Mouse (Mus musculus) stomach, postnatal 0 days (tissue): ENCODE results near the gene Ces3a. TPM values are rescaled to one million over a fixed set of nuclear protein-coding genes. Genes with fewer than 3 reads are reported as not detected.

Source experiments
- ATAC-seq: fragments of 200-750 bp; cut with Nextera tagmentation; 2 replicates; pipeline ENCODE4 v1.8.0; 2017; ENCODE audit not compliant: low FRiP score, low TSS enrichment
- DNase-seq: peaks from one replicate; pipeline ENCODE4 v3.0.0-alpha.2; 2016; ENCODE audit warnings: low spot score
- H3K27ac ChIP-seq: fragments of 300-500 bp; sonication (generic); replicated peaks from 2 replicates; pipeline ENCODE4 v1.5.1; 2014; ENCODE audit warnings: mild to moderate bottlenecking, control low read depth
- H3K27me3 ChIP-seq: fragments of 300-500 bp; sonication (generic); 2 replicates; pipeline ENCODE4 v1.6.1; 2014; ENCODE audit warnings: low read length; ENCODE audit not compliant: control insufficient read depth, insufficient read depth
- H3K36me3 ChIP-seq: fragments of 300-500 bp; sonication (generic); 2 replicates; pipeline ENCODE4 v1.6.1; 2014; ENCODE audit warnings: low read length, mixed read lengths; ENCODE audit not compliant: control insufficient read depth, insufficient read depth
- H3K4me1 ChIP-seq: fragments of 300-500 bp; sonication (generic); replicated peaks from 2 replicates; pipeline ENCODE4 v1.6.1; 2014; ENCODE audit warnings: antibody characterized with exemption; ENCODE audit not compliant: control insufficient read depth, insufficient read depth
- H3K4me2 ChIP-seq: fragments of 300-500 bp; sonication (generic); replicated peaks from 2 replicates; pipeline ENCODE4 v1.6.1; 2014; ENCODE audit warnings: low read depth, mild to moderate bottlenecking, control low read depth, moderate library complexity
- H3K4me3 ChIP-seq: fragments of 300-500 bp; sonication (generic); 2 replicates; pipeline ENCODE4 v1.5.1; 2014; ENCODE audit warnings: low read depth, low read length, control low read depth
- H3K9ac ChIP-seq: fragments of 300-500 bp; sonication (generic); 2 replicates; pipeline ENCODE4 v1.6.1; 2014; ENCODE audit warnings: mild to moderate bottlenecking, low read length, control low read depth, mixed read lengths
- H3K9me3 ChIP-seq: fragments of 300-500 bp; sonication (generic); 2 replicates; pipeline ENCODE4 v1.6.1; 2016; ENCODE audit warnings: low read length; ENCODE audit not compliant: control insufficient read depth
- CTCF ChIP-seq: IDR thresholded peaks from 2 replicates; pipeline ENCODE4 v1.5.1; 2016; ENCODE audit warnings: antibody characterized with exemption, low read depth, mild to moderate bottlenecking, moderate library complexity
- EP300 ChIP-seq: optimal IDR thresholded peaks from 2 replicates; pipeline ENCODE3; 2016; ENCODE audit warnings: antibody characterized with exemption
- WGBS: fragments of 180-500 bp; shearing (Covaris S2); extraction: QIAGEN DNeasy Blood & Tissue Kit; methylation state at CpG from one replicate; pipeline ENCODE4 v1.1.7; 2014; 5-methylcytosine and 5-hydroxymethylcytosine counted together
- polyA plus RNA-seq: library from polyadenylated mRNA; unstranded; fragments of >200 nt; fragmentation: Nextera tagmentation; extraction: Ambion mirVana; gene quantifications from 2 replicates; pipeline ENCODE4 v1.2.1, GENCODE M21; 2015

Gene Ces3a
- polyA plus RNA-seq = 0.96 and 1.3 TPM in 2 replicates

DNA sequence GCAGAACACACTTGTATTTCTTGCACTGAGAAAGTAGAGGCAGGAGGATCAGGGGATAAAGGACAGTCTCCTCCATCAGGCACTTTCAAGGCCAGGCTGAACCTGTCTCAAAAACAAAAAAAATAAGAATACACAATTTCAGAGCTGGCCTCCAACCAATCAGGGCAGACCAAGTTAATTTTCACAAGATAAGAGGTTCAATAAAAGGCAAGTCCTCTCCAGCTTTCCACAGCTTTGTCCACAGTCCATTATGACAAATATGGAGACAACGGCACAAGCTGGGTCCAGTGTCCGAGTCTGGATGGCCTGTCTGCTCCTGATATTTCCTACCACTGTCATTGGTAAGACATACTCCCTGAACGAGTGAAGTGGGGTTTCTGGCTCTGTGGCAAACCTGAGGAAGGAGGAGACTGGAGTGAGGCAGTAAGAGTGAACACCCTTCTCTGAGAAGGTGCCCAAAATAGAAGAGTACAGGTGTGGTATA lies at the start of gene Ces3a:
Gene Ces3a, plus strand, starts transcription at position 231 of the 484 bp plus-strand sequence.
- no peak for DNase-seq
- no peak for TF ChIP-seq CTCF
- no peak for TF ChIP-seq EP300
- no peak within 1 kb of the TSS for H3K4me2 ChIP-seq
- no peak within 1 kb of the TSS for H3K4me3 ChIP-seq
- WGBS = 71% methylated on average over 3 of the region's 3 CpGs
- ATAC-seq = no peak
- H3K4me1 ChIP-seq = no peaks in the 10 kb centered on the region
- no peaks in the 10 kb centered on the region for H3K27me3 ChIP-seq
- no peaks in the 10 kb centered on the region for H3K9me3 ChIP-seq
- no peak within 1 kb of the TSS for H3K27ac ChIP-seq
- H3K9ac ChIP-seq = no peak within 1 kb of the TSS
- no peaks in the 10 kb centered on the region for H3K36me3 ChIP-seq

DNA sequence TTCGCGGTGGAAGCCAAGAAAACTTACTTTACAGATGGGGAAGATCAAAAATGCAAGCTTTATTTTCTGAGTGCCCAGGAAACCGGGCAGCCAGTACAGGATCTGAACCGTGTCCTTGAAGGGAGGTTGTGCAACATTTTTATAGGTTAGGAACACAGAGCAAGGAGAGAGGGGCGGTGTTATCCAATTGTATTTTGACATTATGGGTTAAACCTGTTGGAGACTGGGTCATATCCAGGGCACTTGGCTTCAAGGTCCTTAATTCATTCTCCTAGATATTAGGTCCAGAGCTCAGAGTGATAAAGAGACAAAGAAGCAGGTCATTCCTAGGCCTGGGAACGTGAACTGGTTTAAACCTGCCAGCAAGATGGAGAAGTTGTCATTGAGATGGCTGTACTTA lies 49.2 kb upstream of the Ces3a start:
- DNase-seq (no peak), ATAC-seq (no peak)
- Histone ChIP-seq H3K4me3 (no peak overlapping the region), H3K4me2 (no peak overlapping the region), H3K27ac (no peak overlapping the region), H3K4me1 (no peaks in the 10 kb centered on the region), H3K36me3 (no peaks in the 10 kb centered on the region), H3K9me3 (no peaks in the 10 kb centered on the region), H3K9ac (no peak overlapping the region), H3K27me3 (no peaks in the 10 kb centered on the region)
- TF ChIP-seq CTCF (no peak), EP300 (no peak)
- 69% methylated on average over 6 of the region's 6 CpGs for WGBS

DNA sequence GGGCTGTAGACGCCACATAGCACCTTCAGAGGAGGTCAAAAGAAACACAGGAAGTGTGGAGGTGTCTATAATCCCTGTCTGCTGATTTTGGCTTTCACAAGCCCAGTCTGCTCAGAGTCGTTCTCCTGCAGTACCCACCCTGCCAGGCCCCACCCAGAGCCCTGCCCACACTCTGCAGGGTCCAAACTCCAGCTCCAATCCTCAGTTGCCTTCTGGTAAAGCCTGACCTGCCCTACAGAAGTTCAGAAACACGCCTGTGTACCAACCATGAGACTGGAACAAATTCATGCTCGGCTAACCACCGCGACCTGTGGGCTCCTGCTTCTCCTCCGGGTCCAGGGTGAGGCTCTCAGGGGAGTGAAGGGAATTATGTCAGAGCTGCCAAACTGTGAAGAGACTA lies 47.8 kb upstream of the Ces3a start, which contains the start of gene Ces2h:
Gene Ces2h, plus strand, starts transcription at position 268 of the 400 bp plus-strand sequence.
- DNase-seq (peak; percentile 80), ATAC-seq (peak; percentile 97)
- H3K9me3 ChIP-seq = no peaks in the 10 kb centered on the region
- no peak within 1 kb of the TSS for H3K9ac ChIP-seq
- no peak within 1 kb of the TSS for H3K4me2 ChIP-seq
- no peaks in the 10 kb centered on the region for H3K4me1 ChIP-seq
- H3K27ac ChIP-seq = no peak within 1 kb of the TSS
- no peak within 1 kb of the TSS for H3K4me3 ChIP-seq
- WGBS = 72% methylated on average over 7 of the region's 7 CpGs
- no peaks in the 10 kb centered on the region for H3K36me3 ChIP-seq
- H3K27me3 ChIP-seq = no peaks in the 10 kb centered on the region
- TF ChIP-seq CTCF = no peak
- TF ChIP-seq EP300 = no peak

DNA sequence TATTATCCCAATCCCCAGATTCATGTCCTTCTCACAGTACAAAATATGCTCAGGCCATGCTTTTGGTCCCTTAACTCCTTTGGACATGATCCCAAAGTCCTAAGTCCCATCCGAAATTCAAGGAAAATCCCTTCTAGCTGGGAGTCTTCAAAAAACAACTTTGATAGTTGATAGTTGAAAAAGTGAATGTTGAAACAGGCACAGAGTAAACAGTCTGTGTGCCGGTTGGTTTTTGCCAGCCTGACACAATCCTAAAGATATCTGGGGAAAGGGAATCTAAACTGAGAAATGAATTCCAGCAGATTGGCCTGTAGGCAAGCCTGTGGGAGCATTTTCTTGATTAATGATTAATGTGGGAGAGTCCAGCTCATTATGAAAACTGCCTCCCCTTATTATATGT lies 38.4 kb upstream of the Ces3a start:
- no peak overlapping the region for H3K4me2 ChIP-seq
- no peak for ATAC-seq
- no peaks in the 10 kb centered on the region for H3K9me3 ChIP-seq
- H3K4me3 ChIP-seq = no peak overlapping the region
- H3K9ac ChIP-seq = no peak overlapping the region
- H3K4me1 ChIP-seq = no peaks in the 10 kb centered on the region
- no peak for DNase-seq
- no peaks in the 10 kb centered on the region for H3K36me3 ChIP-seq
- H3K27me3 ChIP-seq = no peaks in the 10 kb centered on the region
- TF ChIP-seq CTCF (no peak), EP300 (no peak)
- no peak overlapping the region for H3K27ac ChIP-seq
- 55% methylated on average over 2 of the region's 2 CpGs for WGBS

GRCm38 (mm10) chr8:105011136-105011535 lies 37.3 kb upstream of the Ces3a start:
- Histone ChIP-seq H3K9me3 (no peaks in the 10 kb centered on the region), H3K27ac (no peak overlapping the region), H3K4me1 (no peaks in the 10 kb centered on the region), H3K27me3 (no peaks in the 10 kb centered on the region), H3K9ac (no peak overlapping the region), H3K4me3 (no peak overlapping the region), H3K36me3 (no peaks in the 10 kb centered on the region), H3K4me2 (no peak overlapping the region)
- DNase-seq (no peak), ATAC-seq (no peak)
- TF ChIP-seq CTCF (no peak), EP300 (no peak)
- WGBS = 76% methylated on average over 12 of the region's 12 CpGs

GRCm38 (mm10) chr8:105014391-105014790 lies 34.0 kb upstream of the Ces3a start:
- ATAC-seq = no peak
- no peak for DNase-seq
- Histone ChIP-seq H3K27ac (no peak overlapping the region), H3K4me2 (no peak overlapping the region), H3K9me3 (no peaks in the 10 kb centered on the region), H3K4me1 (no peaks in the 10 kb centered on the region), H3K9ac (no peak overlapping the region), H3K36me3 (no peaks in the 10 kb centered on the region), H3K27me3 (no peaks in the 10 kb centered on the region), H3K4me3 (no peak overlapping the region)
- WGBS = 92% methylated on average over 5 of the region's 5 CpGs
- TF ChIP-seq CTCF (no peak), EP300 (no peak)
